Mouse (Mus musculus) layer of hippocampus, postnatal 14 days (tissue): ENCODE measurements around the gene Lemd1. TPM values are rescaled to one million over a fixed set of nuclear protein-coding genes. Genes with fewer than 3 reads are reported as not detected.

Source experiments
- microRNA-seq, 2 experiments: library from miRNA; unstranded; fragments of <30 nt; microRNA quantifications; one replicate each; pipeline ENCODE4 v1.2.0; 2021
- total RNA-seq, 2 experiments: library from RNA; stranded (reverse); gene quantifications; 2 replicates each; pipeline ENCODE4 v1.2.3; 2021

Lemd1 gene
- total RNA-seq, 2 experiments from 2014 or later: 1.4 to 1.8 TPM

Small RNA genes within 50 kb of the gene (microRNA-seq; reads per million reads assigned to microRNA genes)
- 82.1 to 174 reads per million in 2 experiments for gene Mir135b

Other genes starting within 250 kb of the Lemd1 start
- gene Slc45a3, start 228.5 kb upstream of the Lemd1 start, total RNA-seq: 1 to 10 TPM; 2.0 to 2.6 TPM
- gene Elk4, start 183.8 kb upstream of the Lemd1 start, total RNA-seq: 10 to 100 TPM; 59.1 to 60.4 TPM
- 10 to 100 TPM; 42.8 to 50.7 TPM for gene Mfsd4a, start 123.4 kb upstream of the Lemd1 start, total RNA-seq
- gene Cdk18, start 51.7 kb upstream of the Lemd1 start, total RNA-seq: 10 to 100 TPM; 21.2 to 21.9 TPM
- gene AC124108.1, start within 50 bp of the Lemd1 start, total RNA-seq: under 1 TPM; 0.91 to 0.97 TPM
- gene Gm10188, start 38.3 kb downstream of the Lemd1 start, total RNA-seq: not detected
- gene Klhdc8a, start 107.2 kb downstream of the Lemd1 start, total RNA-seq: 1 to 10 TPM; 5.7 to 6.8 TPM
- gene Nuak2, start 124.7 kb downstream of the Lemd1 start, total RNA-seq: 1 to 10 TPM; 1.7 to 2.8 TPM
- gene Tmcc2, start 199.8 kb downstream of the Lemd1 start, total RNA-seq: 100 to 1,000 TPM; 191 to 192 TPM
- gene Dstyk, start 226.1 kb downstream of the Lemd1 start, total RNA-seq: 10 to 100 TPM; 35.5 to 38.0 TPM